Mouse (Mus musculus): ENCODE data around the gene Sh3bgrl2.

Gene Sh3bgrl2

GRCm38 (mm10) chr9:83556780-83557771 is 8.9 kb downstream of the Sh3bgrl2 start:
- DNase-seq (ENCODE audit: low read depth, low spot score) = peak; percentile 18

DNA sequence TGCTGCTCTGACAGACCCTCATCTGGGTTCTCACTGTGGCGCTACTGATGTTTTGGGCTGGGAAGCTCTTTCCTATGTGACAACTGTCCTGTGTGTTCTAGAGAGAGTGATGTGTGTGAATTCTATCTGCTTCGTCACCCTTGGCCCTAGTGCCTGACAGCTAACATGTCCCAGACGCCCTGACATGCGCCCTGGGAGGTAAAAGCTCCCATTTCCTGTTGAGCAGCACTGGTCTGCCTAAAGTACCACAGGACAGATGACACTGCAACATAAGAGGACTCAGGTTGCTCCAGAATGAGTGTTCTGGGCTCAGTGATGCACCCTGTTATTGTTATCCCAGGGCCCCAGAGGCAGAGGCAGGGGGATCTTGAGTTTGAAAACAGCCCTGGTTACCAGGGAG is 12.5 kb downstream of the Sh3bgrl2 start:
- no peak for DNase-seq (ENCODE audit: low read depth, low spot score)

- no peak for DNase-seq (ENCODE audit: low read depth, low spot score)
Measured at GRCm38 (mm10) chr9:83562889-83563288, 14.8 kb downstream of the Sh3bgrl2 start.

- DNase-seq (ENCODE audit: low read depth, low spot score) = peak; percentile 26
Measured at GRCm38 (mm10) chr9:83563808-83564549, 15.9 kb downstream of the Sh3bgrl2 start.

- peak; percentile 57 for DNase-seq (ENCODE audit: low read depth, low spot score)
Measured at GRCm38 (mm10) chr9:83564934-83565652, 17.0 kb downstream of the Sh3bgrl2 start.

- DNase-seq (ENCODE audit: low read depth, low spot score) = no peak
Measured at GRCm38 (mm10) chr9:83566141-83566540, 18.0 kb downstream of the Sh3bgrl2 start.

- DNase-seq (ENCODE audit: low read depth, low spot score) = no peak
Measured at GRCm38 (mm10) chr9:83568125-83568524, 20.0 kb downstream of the Sh3bgrl2 start.

DNA sequence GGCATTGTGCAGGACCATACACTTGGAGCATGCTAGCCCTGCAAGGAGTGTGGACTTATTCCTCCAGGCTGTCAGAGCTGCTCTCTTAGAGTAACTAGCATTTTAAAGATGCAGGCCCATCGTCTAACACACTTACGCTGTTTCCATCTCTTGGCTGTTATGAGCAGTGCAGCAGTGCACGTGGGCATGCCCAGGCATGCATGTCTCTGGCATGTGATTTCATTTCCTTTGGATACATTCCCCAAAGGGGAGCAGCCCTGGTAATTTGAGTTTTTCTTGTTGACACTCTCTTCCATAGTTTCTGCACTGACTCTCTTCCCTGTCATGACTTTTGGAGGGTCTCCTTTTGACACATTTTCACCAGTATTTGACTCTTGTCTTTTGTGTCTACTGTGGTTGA is 20.8 kb downstream of the Sh3bgrl2 start:
- no peak for DNase-seq (ENCODE audit: low read depth, low spot score)

DNA sequence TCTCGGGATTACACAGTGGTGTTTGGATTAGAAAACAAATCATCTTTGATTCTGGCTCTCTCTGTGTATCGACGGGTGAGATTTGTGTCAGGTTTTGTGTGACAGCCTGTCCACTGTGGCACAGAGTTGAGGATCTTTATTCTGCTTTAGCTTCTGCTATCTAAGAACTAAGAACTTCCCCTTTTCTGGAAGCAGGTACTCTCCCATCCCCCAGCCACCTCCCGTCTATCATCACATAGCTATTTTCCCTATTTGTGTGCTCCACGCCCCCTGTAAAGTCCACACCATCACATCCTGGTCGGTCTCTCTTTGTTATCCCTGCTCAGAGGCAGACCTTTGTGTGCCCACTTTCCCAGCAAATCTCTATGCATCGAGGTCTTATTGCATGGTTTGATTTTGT is 21.8 kb downstream of the Sh3bgrl2 start:
- no peak for DNase-seq (ENCODE audit: low read depth, low spot score)

- DNase-seq (ENCODE audit: low read depth, low spot score) = no peak
Measured at GRCm38 (mm10) chr9:83571315-83571714, 23.2 kb downstream of the Sh3bgrl2 start.

- no peak for DNase-seq (ENCODE audit: low read depth, low spot score)
Measured at GRCm38 (mm10) chr9:83572326-83572725, 24.2 kb downstream of the Sh3bgrl2 start.

GRCm38 (mm10) chr9:83572870-83573269 is 24.7 kb downstream of the Sh3bgrl2 start:
- no peak for DNase-seq (ENCODE audit: low read depth, low spot score)

DNA sequence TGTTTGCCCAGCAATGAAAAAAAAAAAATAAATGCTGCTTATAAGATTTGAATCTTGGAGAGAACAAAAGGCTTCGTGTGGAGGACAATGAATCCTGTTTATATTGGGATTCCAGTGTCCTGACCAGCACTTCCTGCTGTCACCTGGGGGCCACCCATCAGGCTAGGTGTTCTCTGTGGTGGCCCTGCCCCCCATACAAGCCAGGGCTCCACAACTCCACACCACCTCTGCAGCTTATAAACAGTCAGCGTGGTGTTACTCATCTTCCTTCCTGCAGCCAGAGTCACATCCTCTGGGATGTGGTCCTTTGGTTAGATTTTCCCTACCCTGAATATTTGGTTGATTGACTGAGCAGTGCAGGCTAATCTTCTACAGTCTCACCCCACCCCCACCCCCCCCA is 25.5 kb downstream of the Sh3bgrl2 start:
- no peak for DNase-seq (ENCODE audit: low read depth, low spot score)

- no peak for DNase-seq (ENCODE audit: low read depth, low spot score)
Measured at GRCm38 (mm10) chr9:83575403-83575802, 27.3 kb downstream of the Sh3bgrl2 start.

- no peak for DNase-seq (ENCODE audit: low read depth, low spot score)
Measured at GRCm38 (mm10) chr9:83576018-83576688, 28.0 kb downstream of the Sh3bgrl2 start.

GRCm38 (mm10) chr9:83576689-83577057 is 28.5 kb downstream of the Sh3bgrl2 start:
- DNase-seq (ENCODE audit: low read depth, low spot score) = peak; percentile 71

- no peak for DNase-seq (ENCODE audit: low read depth, low spot score)
Measured at GRCm38 (mm10) chr9:83577260-83577659, 29.1 kb downstream of the Sh3bgrl2 start.

DNA sequence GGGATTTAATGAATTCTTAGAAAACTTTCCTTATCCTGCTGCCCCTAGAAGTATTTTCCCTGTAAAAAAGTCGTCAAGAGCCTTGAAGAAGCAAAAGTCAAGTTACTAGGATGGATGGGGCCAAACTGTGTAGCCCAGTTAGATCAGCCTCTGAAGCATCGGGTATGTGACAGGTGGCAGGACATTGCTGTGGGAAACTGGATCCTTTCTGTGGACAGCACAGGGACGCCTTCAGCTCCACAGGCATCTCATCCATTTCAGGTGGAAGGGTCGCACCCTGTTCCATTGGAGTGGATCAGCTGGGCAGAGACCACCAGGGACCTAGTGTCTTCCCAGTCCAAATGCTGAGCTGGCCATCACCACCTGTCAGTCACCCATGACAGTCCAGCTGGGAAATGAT is 30.9 kb downstream of the Sh3bgrl2 start:
- DNase-seq (ENCODE audit: low read depth, low spot score) = no peak

DNA sequence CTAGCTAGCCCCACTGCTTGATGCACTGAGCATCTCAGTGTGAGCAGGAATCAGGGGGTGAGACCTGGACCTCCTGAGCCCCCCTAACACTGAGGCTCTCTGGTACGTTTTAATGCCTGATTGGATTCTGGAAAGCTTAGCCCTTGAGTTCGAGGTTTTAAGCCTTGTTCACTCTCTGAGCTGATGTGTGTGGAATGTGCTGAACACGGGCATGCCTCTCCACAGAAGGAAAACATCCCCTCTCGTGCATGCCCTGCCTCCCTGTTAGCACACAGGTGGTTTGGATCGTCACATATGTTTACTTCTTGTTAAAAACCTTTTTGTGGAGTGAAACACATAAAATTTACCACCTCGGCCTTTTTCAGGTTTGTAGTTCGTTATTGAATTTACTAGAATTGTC is 34.6 kb downstream of the Sh3bgrl2 start:
- DNase-seq (ENCODE audit: low read depth, low spot score) = no peak

- peak; percentile 78 for DNase-seq (ENCODE audit: low read depth, low spot score)
Measured at GRCm38 (mm10) chr9:83586316-83587050, 38.4 kb downstream of the Sh3bgrl2 start.

GRCm38 (mm10) chr9:83587116-83587515 is 39.0 kb downstream of the Sh3bgrl2 start:
- DNase-seq (ENCODE audit: low read depth, low spot score) = no peak
